Mouse (Mus musculus) gastrocnemius, postnatal 10 days (tissue): Measurements from ENCODE around the gene Aqp5. TPM values are rescaled to one million over a fixed set of nuclear protein-coding genes. Genes with fewer than 3 reads are reported as not detected.

Source experiments
- DNase-seq: peaks from one replicate; pipeline ENCODE4 v3.0.0; 2021; ENCODE audit warnings: mixed read lengths
- long read RNA-seq, 2 experiments: library from polyadenylated mRNA; stranded (forward); transcript quantifications; one replicate each; pipeline ENCODE4 v2.0.0; 2021
- total RNA-seq, 2 experiments: library from RNA; stranded (reverse); gene quantifications; 2 replicates each; pipeline ENCODE4 v1.2.3; 2021

Gene Aqp5
- under 1 TPM in 1 of 2 experiments, not detected in 1; 0.49 TPM for total RNA-seq
- long read RNA-seq, experiment 1 = 0 reads
- long read RNA-seq, experiment 2 = 0 reads

DNA sequence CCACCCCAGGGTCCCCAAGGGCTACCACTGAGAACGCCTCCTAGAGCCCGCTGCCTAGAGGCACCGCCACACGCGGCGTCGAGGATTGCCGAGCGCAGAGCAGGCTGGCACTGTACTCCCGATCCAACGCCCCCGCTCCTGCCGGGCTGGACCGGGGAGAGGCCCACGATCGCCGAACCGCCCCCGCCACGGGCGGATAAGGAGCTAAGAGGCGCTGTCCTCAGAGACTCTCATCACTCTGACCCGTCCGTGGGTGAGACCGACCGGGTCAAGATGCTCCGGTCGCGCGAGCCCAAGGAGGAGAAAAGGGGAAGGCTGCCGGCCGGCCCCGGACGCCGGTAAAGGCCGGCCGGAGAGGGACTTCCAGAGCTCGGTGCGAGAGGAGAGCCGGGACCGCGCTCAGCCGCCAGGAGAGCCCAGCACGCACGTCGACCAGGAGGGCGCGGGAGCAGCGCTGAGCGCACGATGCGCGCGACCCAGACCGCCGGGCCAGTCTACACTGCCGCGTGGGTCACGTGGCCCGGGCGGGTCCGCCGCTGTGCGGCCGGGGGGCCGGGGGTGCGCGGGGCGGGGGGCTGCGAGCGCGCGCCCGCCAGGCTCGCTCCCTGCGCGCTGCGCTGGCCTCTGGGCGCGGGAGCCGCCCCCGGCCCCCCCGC, at the start of gene Aqp5:
Gene Aqp5, plus strand, starts transcription at position 354 of the 656 bp plus-strand sequence.
- DNase-seq = no peak

DNA sequence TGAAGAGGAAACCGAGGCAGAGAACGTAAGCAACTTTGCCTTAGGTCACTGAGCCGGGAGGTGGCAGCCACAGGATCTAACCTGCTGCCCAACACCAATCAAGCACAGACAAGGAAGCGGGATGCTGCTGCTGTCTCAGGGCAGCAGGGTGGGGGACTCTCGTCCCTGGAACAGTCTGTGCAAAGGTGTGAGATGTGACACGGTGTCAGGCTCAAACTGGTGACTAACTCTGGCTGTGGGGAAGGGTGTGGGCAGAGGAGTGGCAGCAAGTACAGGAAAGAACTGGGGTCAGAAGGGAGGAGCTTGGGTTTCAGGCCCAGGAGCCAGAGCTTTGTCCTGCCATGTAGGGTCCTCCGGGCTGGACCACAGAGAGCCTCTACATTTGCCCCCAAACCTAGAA, 46.5 kb upstream of the Aqp5 start:
- no peak for DNase-seq

DNA sequence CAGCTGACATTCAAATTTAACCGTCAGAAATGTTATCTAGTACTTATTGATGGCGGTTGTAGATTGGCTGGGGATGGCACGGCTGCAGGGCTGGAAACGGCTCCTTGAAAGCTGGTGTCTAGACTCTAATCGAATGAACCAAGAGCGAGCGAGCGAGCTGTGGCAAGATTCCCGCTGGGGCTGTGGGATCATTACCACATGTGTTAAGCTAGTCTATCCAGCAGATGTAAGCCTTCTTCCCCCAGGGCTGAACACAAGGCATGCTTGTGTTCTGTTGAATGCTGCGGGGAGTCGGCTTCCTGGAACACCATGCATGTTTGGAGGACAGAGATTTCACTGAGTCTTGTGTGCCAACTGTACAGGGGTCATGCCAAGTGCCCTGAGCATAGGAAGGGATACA, 44.0 kb upstream of the Aqp5 start:
- peak; percentile 38 for DNase-seq

DNA sequence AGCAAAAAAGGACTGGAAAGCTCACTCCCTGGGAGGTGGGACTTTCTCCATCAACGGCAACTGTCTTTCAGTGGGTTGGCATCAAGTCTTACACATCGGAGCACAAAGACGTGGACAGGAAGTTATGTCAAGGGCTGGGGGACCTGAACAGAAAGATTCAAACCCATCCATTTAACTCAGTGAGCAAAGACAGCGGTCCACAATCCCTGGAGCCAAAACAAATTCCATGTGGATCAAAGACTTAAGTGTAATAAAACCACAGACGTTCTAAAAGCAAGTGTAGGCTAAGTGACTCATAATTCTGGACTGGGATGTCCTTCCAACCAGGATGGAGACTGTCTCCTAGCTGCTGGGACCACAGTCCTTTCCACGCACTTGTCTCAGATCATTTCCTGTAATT, 42.9 kb upstream of the Aqp5 start:
- DNase-seq = no peak

- no peak for DNase-seq
These were observed 40.7 kb upstream of the Aqp5 start for GRCm38 (mm10) chr15:99549901-99550300.

GRCm38 (mm10) chr15:99553767-99554166, 36.8 kb upstream of the Aqp5 start:
- no peak for DNase-seq

DNA sequence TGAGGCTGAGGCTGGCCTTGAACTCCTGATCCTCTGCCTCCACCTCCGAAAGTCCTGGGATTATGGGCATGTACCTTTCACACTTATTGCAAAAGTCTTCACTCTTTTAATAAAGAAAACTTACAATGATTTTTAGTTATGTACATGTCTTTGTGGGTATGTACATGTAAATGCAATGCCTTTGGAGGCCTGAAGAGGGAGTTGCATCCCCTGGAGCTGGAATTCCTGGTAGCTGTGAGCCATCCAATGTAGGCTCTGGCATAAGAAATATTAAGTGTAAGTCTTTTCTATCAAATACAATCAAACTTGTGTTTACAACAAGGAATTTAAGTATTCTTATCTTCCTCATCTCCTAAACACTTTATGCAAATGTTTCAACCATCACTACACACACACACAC, 31.6 kb upstream of the Aqp5 start:
- DNase-seq = no peak

DNA sequence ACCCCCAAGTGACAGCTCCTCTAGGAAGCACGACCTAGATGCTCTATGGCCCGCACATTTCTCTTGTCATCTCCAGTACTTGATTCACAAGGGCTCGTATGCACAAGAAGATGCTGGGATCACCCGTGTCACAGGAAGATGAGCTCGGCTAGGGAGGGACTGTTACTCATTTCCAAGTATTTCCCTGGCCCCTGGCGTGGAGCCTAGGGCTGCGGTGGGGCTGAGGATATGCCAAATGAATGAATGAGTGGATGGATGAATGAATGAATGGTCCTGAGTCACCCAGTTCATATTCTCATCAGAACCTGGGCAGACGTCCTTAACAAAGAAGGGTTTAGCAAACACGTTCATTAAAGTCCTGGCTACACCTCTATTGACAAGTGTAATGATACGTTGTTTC, 30.3 kb upstream of the Aqp5 start:
- DNase-seq = no peak

GRCm38 (mm10) chr15:99567371-99567770, 23.2 kb upstream of the Aqp5 start:
- no peak for DNase-seq

GRCm38 (mm10) chr15:99568682-99569081, 21.9 kb upstream of the Aqp5 start:
- no peak for DNase-seq

DNA sequence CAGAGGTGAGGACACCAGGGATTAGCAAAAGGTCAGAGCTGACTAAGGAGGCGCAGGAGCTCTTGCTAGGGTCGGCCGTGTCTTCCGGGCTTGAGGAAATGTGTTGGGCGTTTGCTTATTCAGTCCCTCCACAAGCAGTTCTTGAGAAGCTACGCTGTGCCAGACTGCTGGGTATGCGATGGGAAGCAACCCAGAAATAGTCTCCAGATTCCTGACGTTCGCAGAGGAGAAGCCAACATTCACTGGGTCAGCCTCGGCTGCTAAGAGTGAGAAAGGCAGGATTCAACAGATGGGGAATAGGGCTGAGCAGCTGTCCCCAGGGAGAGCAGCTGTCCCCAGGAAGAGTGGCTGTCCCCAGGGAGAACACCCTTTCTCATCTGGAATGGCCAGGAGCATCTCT, 21.5 kb upstream of the Aqp5 start:
- DNase-seq = no peak

GRCm38 (mm10) chr15:99578802-99579485, 11.6 kb upstream of the Aqp5 start, which contains the start of gene Aqp2:
Gene Aqp2, plus strand, starts transcription at chr15:99579055.
- no peak for DNase-seq

GRCm38 (mm10) chr15:99583463-99584344, 6.9 kb upstream of the Aqp5 start:
- DNase-seq = peak; percentile 51

GRCm38 (mm10) chr15:99584407-99585202, 6.0 kb upstream of the Aqp5 start:
- no peak for DNase-seq

DNA sequence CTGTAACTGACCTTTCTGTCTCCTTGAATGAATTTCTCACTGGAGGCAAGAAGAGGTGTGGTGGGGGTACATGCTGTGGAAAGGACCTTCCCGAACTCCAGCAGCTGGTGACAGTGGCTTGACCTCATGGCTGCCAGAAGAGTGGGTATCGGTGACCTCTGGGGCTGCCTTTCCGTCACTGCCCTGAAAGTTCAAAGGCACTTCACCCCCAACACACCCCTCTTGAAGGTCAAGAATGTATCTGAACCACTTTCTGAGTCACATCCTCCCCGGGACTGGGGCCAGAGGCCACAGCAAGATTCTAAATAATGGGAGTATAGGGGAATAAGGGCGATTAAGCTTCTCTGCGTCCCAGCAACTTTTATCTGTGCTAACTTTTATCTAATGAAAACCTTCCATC, 4.8 kb upstream of the Aqp5 start:
- DNase-seq = no peak

- DNase-seq = no peak
These were observed 4.1 kb upstream of the Aqp5 start for GRCm38 (mm10) chr15:99586525-99586924.

- DNase-seq = no peak
These were observed 1.3 kb upstream of the Aqp5 start for GRCm38 (mm10) chr15:99589237-99589636.

DNA sequence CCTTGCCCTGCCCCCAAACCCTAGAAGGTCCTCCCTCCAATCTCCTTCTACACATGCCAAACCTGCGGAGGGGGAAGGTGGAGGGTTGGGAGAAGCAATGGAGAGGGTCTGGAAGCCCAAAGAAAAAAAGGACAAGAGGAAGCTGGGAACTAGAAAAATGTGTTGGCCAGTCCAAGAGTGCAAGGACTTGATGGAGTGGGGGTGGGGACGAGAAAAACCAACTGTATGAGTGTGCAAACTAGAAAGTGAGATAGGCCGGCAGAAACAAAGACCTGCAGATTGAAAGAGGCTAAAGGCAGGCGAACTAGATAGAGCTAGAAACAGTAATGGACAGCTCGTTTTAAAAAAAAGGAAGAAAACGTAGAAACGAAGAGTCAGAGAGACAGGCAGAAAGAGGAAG, 878 bp upstream of the Aqp5 start:
- DNase-seq = no peak

GRCm38 (mm10) chr15:99592177-99592576, 1.6 kb downstream of the Aqp5 start:
- no peak for DNase-seq

- DNase-seq = no peak
These were observed 2.3 kb downstream of the Aqp5 start for GRCm38 (mm10) chr15:99592877-99593276.

DNA sequence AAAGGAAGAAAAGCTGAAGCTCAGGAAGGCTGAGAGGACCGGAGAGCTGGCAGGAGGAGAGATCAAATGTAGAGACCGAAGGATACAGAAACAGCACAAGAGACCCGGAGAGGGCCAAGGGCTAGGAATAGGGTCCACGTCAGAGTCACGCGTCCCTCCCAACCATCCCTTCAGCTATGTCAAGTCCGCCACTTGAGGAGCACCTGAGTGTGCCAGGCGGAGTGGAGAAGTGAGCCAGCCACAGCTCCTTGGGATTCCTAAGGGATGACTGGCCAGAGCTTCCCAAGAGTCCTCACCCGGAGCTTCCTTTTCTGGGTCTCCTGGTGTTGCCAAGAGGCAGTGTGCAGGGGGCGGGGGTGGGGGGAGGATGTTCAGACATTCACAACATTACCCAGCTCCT, 4.4 kb downstream of the Aqp5 start:
- no peak for DNase-seq

GRCm38 (mm10) chr15:99596056-99596687, 5.6 kb downstream of the Aqp5 start:
- DNase-seq = peak; percentile 89
